Mouse (Mus musculus): ENCODE data around the gene Tnrc6b.

DNA sequence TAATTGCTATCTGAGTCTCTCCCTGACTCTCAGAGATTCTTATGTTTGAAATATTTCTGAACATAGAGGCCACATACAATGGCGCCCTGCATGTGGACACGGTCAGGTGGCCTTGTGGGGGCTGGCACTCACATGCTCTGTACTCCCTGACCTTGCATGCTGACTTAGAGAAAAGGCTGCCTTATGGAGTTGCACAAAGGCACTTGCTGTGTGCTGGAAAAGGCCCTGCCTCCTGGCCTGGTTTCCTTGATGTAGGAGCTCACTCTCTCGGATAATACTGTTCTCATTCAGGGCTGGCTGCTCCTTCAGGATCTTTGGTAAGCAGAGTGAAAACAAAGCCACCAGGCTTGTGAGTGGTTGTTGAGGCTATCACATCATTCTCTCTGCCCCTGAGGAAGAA, 27.1 kb upstream of the Tnrc6b start:
- TF ChIP-seq CTCF (IDR thresholded peaks at IDR 0.05; ENCODE audit: control insufficient read depth, insufficient read depth, insufficient read length) (no peak), MYOG (IDR thresholded peaks at IDR 0.05; ENCODE audit: control insufficient read depth, extremely low read depth, insufficient read length) (no peak), MAX (IDR thresholded peaks at IDR 0.05) (no peak), USF1 (IDR thresholded peaks at IDR 0.05; ENCODE audit: low read depth) (no peak)
